Mouse (Mus musculus) bone marrow, adult 2 months (tissue): ENCODE measurements around the gene Olfr1161. TPM values are rescaled to one million over a fixed set of nuclear protein-coding genes. Genes with fewer than 3 reads are reported as not detected.
"Not testable (repeated sequence)": the region's sequence is repeated elsewhere in the genome, so short reads cannot be mapped to it uniquely, and the experiment has no call there.

Experiments
- H3K27ac ChIP-seq: fragments of 200-500 bp; 2 replicates; pipeline ENCODE4 v1.5.1; 2012; ENCODE audit warnings: low read depth, mild to moderate bottlenecking, control low read depth, inconsistent platforms, low read length; ENCODE audit not compliant: control insufficient read depth, poor library complexity, insufficient read depth
- H3K4me1 ChIP-seq: fragments of 200-500 bp; 2 replicates; pipeline ENCODE4 v1.6.1; 2011; ENCODE audit warnings: low read length; ENCODE audit not compliant: control insufficient read depth, insufficient read depth
- H3K4me3 ChIP-seq: fragments of 200-500 bp; replicated peaks from 2 replicates; pipeline ENCODE3; 2011; ENCODE audit warnings: mild to moderate bottlenecking, low read depth, low read length, control low read depth; ENCODE audit not compliant: control insufficient read depth
- CTCF ChIP-seq: fragments of 200-500 bp; IDR thresholded peaks from 2 replicates; pipeline ENCODE4 v1.5.1; 2011; ENCODE audit warnings: low read length, control low read depth; ENCODE audit not compliant: control insufficient read depth, insufficient read depth
- POLR2A ChIP-seq: fragments of 200-500 bp; IDR thresholded peaks from 2 replicates; pipeline ENCODE4 v1.6.1; 2011; ENCODE audit warnings: low read depth, mild to moderate bottlenecking, control low read depth, low read length, borderline replicate concordance; ENCODE audit not compliant: control insufficient read depth
- WGBS: fragments of 180-500 bp; shearing (Covaris S2); methylation state at CpG from one replicate; pipeline ENCODE4 v1.1.7; 2018; 5-methylcytosine and 5-hydroxymethylcytosine counted together
- polyA plus RNA-seq: library from polyadenylated mRNA; stranded (reverse); fragments of >200 nt; gene quantifications from 2 replicates; pipeline ENCODE4 v1.2.4, GENCODE M21; 2011; ENCODE audit warnings: low replicate concordance; ENCODE audit not compliant: missing spikeins, insufficient read depth, insufficient read length

The Olfr1161 gene
- polyA plus RNA-seq: not detected in 2 replicates

GRCm38 (mm10) chr2:88022474-88022873 lies at the start of gene Olfr1161:
Gene Olfr1161, plus strand, starts transcription at chr2:88022774.
- H3K4me3 ChIP-seq, H3K4me1 ChIP-seq, H3K27ac ChIP-seq: not testable (repeated sequence)
- WGBS: 72% methylated on average over 1 of the region's 1 CpGs

GRCm38 (mm10) chr2:87974563-87974962 lies 48.0 kb upstream of the Olfr1161 start, which contains the start of gene Olfr74:
Gene Olfr74, minus strand, starts transcription at chr2:87974663.
- 62% methylated on average over 3 of the region's 3 CpGs for WGBS
- Histone ChIP-seq H3K4me1 (no peaks in the 10 kb centered on the region), H3K27ac (no peak within 1 kb of the TSS), H3K4me3 (no peak within 1 kb of the TSS)
- TF ChIP-seq POLR2A (no peak), CTCF (no peak)

GRCm38 (mm10) chr2:87989813-87990212 lies 32.8 kb upstream of the Olfr1161 start, which contains the start of gene Olfr1158:
Gene Olfr1158, plus strand, starts transcription at chr2:87990113.
- TF ChIP-seq CTCF (no peak), POLR2A (no peak)
- Histone ChIP-seq H3K27ac (no peak within 1 kb of the TSS), H3K4me1 (no peaks in the 10 kb centered on the region), H3K4me3 (no peak within 1 kb of the TSS)

- TF ChIP-seq CTCF (no peak), POLR2A (no peak)
- Histone ChIP-seq H3K27ac (no peak within 1 kb of the TSS), H3K4me3 (no peak within 1 kb of the TSS)
Observed at GRCm38 (mm10) chr2:88007515-88008318, 14.9 kb upstream of the Olfr1161 start, which contains the start of gene Olfr1160. Gene Olfr1160, minus strand, starts transcription at chr2:88008268.

GRCm38 (mm10) chr2:88037599-88037998 lies 15.0 kb downstream of the Olfr1161 start, which contains the start of gene Olfr73:
Gene Olfr73, minus strand, starts transcription at chr2:88037699.
- TF ChIP-seq POLR2A (no peak), CTCF (no peak)
- Histone ChIP-seq H3K27ac (no peak within 1 kb of the TSS), H3K4me1 (no peaks in the 10 kb centered on the region), H3K4me3 (no peak within 1 kb of the TSS)

More at GRCm38 (mm10) chr2:88007515-88008318, 14.9 kb upstream of the Olfr1161 start, which contains the start of gene Olfr1160:
- H3K4me1 ChIP-seq: no peaks in the 10 kb centered on the region

GRCm38 (mm10) chr2:88051029-88051428 lies 28.5 kb downstream of the Olfr1161 start, which contains the start of gene Olfr1162:
Gene Olfr1162, minus strand, starts transcription at chr2:88051129.
- TF ChIP-seq POLR2A: no peak
- no peak for TF ChIP-seq CTCF
- WGBS: 63% methylated on average over 1 of the region's 1 CpGs
- no peak within 1 kb of the TSS for H3K27ac ChIP-seq
- no peaks in the 10 kb centered on the region for H3K4me1 ChIP-seq
- H3K4me3 ChIP-seq: no peak within 1 kb of the TSS

GRCm38 (mm10) chr2:88063587-88063986 lies 41.0 kb downstream of the Olfr1161 start:
- 77% methylated on average over 2 of the region's 2 CpGs for WGBS
- no peaks in the 10 kb centered on the region for H3K4me1 ChIP-seq
- no peak for TF ChIP-seq CTCF
- no peak for TF ChIP-seq POLR2A
- no peak overlapping the region for H3K27ac ChIP-seq
- H3K4me3 ChIP-seq: no peak overlapping the region

GRCm38 (mm10) chr2:88071730-88072129 lies 49.2 kb downstream of the Olfr1161 start, which contains the start of gene Olfr1163:
Gene Olfr1163, minus strand, starts transcription at chr2:88071830.
- Histone ChIP-seq H3K4me1 (no peaks in the 10 kb centered on the region), H3K4me3 (no peak within 1 kb of the TSS), H3K27ac (no peak within 1 kb of the TSS)
- TF ChIP-seq CTCF (no peak), POLR2A (no peak)

Other genes starting within 250 kb of the Olfr1161 start
- not detected in 2 replicates for gene Olfr152, start 243.3 kb upstream of the Olfr1161 start, polyA plus RNA-seq
- not detected in 2 replicates for gene Olfr1143, start 222.2 kb upstream of the Olfr1161 start, polyA plus RNA-seq
- gene Olfr1145, start 213.0 kb upstream of the Olfr1161 start, polyA plus RNA-seq: not detected in 2 replicates
- not detected in 2 replicates for gene Olfr1148, start 192.2 kb upstream of the Olfr1161 start, polyA plus RNA-seq
- not detected in 2 replicates for gene Olfr1150-ps1, start 178.8 kb upstream of the Olfr1161 start, polyA plus RNA-seq
- not detected in 2 replicates for gene Olfr1151, start 166.9 kb upstream of the Olfr1161 start, polyA plus RNA-seq
- gene Olfr1152, start 156.3 kb upstream of the Olfr1161 start, polyA plus RNA-seq: 0.54 and 1.6 TPM in 2 replicates
- gene Olfr1153, start 127.8 kb upstream of the Olfr1161 start, polyA plus RNA-seq: not detected in 2 replicates
- gene Olfr1154, start 117.6 kb upstream of the Olfr1161 start, polyA plus RNA-seq: not detected in 2 replicates
- not detected in 2 replicates for gene Olfr1155, start 77.6 kb upstream of the Olfr1161 start, polyA plus RNA-seq
- gene Olfr1156, start 69.7 kb upstream of the Olfr1161 start, polyA plus RNA-seq: not detected in 2 replicates
- gene Olfr1157, start 54.5 kb upstream of the Olfr1161 start, polyA plus RNA-seq: not detected in 2 replicates
- gene Olfr74, start 48.1 kb upstream of the Olfr1161 start, polyA plus RNA-seq: not detected in 2 replicates
- not detected in 2 replicates for gene Olfr1158, start 32.7 kb upstream of the Olfr1161 start, polyA plus RNA-seq
- not detected in 2 replicates for gene Olfr1160, start 14.5 kb upstream of the Olfr1161 start, polyA plus RNA-seq
- not detected in 2 replicates for gene Olfr73, start 14.9 kb downstream of the Olfr1161 start, polyA plus RNA-seq
- 0.34 and 0.92 TPM in 2 replicates for gene Olfr1162, start 28.4 kb downstream of the Olfr1161 start, polyA plus RNA-seq
- not detected in 2 replicates for gene Olfr1163, start 49.1 kb downstream of the Olfr1161 start, polyA plus RNA-seq
- not detected in 2 replicates for gene Olfr1164, start 71.2 kb downstream of the Olfr1161 start, polyA plus RNA-seq
- not detected in 2 replicates for gene Olfr1166, start 105.5 kb downstream of the Olfr1161 start, polyA plus RNA-seq
- gene Olfr1167, start 132.4 kb downstream of the Olfr1161 start, polyA plus RNA-seq: not detected in 2 replicates
- gene Olfr1168, start 159.1 kb downstream of the Olfr1161 start, polyA plus RNA-seq: not detected in 2 replicates
- gene Olfr1170, start 205.6 kb downstream of the Olfr1161 start, polyA plus RNA-seq: not detected in 2 replicates